Mouse (Mus musculus) fat pad, adult 2 months (tissue): Measurements from ENCODE around the gene Wdr34.

ENCODE experiments used
- DNase-seq: peaks from one replicate; pipeline ENCODE4 v3.0.0-alpha.2; 2011; ENCODE audit warnings: low read depth, low spot score; ENCODE audit errors: extremely low read depth

Wdr34 gene

DNA sequence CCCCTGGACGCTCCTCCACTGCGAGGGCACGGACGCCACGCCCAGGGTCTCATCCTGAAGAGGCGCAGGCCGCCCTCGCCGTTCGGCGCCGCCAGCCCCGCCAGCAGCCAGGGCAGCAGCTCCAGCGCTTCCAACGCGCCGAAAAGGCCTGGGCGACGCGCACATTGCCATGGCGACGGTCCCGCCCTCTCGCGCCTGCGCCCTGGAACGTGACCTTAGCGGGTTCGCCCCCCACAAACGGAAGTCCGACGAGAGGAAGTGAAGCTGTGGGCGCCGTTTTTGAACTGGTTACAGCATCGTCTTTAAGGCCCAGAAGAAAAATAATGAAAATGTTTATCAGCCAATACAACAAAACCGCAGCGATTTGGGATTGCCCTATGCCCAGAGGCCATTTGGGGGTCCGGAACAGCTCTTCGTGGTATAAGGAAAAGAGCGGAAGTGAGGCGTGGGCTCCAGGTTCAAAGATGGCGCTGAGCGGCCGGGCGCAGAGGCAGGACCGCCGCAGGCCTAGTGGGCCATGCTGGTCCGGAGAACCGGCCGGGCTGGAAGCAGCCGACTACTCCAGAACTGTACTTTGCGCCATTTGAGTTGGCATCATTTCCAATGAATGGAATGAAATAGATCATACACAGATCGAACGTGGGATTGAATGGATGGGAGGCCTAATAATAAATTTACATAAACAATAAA is at the start of gene Wdr34:
TSS of gene Wdr34 (minus strand) at position 183 of the 690 bp plus-strand sequence.
- DNase-seq, result no peak

DNA sequence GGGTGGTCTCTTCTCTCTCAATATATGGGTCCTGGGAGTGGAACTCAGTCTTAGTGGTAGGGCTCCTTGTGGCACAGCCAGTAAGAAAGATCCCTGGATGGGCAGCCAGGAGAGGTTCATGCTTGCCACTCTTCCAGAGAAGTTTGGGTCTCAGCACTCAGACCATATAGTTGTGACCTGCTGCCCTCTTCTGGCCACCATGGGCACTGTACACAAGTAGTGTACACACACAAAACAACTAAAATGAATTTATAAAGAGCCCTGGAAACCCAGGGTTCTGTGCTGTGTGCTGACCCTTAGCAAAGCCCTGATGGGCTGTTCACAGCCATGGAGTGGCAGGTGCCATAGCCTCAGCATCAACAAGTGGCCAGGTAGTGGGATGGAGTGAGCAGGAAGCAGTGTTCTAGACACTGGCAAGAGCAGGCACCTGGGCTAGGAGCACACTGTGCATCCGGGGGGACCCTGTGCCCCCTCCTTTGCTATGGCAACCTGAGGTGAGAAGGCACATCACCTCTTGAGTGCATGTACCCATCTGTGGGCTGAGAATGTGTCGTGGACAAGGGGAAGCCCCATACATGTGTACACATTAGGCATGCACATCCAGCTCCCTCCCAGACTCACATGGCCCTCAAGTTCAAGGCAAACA is 47.3 kb upstream of the Wdr34 start:
- no peak for DNase-seq

DNA sequence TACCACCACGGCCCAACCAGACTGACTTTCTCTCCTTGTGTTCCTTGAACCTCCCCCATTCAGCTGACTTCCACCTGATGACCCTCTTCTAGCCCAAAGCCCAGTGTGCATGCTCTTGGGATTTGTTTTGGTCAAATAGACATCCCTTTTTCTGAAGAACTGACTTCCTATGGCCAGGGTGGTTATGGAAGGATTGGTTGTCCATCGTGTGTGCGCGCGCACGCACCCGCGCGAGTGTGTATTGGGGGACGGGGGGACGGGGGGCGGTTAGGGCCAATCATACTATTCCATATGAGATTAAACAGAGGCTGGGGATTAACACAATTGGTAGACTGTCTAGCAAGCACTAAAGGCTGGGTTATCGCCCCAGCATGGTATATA is 45.5 kb upstream of the Wdr34 start:
- no peak for DNase-seq

DNA sequence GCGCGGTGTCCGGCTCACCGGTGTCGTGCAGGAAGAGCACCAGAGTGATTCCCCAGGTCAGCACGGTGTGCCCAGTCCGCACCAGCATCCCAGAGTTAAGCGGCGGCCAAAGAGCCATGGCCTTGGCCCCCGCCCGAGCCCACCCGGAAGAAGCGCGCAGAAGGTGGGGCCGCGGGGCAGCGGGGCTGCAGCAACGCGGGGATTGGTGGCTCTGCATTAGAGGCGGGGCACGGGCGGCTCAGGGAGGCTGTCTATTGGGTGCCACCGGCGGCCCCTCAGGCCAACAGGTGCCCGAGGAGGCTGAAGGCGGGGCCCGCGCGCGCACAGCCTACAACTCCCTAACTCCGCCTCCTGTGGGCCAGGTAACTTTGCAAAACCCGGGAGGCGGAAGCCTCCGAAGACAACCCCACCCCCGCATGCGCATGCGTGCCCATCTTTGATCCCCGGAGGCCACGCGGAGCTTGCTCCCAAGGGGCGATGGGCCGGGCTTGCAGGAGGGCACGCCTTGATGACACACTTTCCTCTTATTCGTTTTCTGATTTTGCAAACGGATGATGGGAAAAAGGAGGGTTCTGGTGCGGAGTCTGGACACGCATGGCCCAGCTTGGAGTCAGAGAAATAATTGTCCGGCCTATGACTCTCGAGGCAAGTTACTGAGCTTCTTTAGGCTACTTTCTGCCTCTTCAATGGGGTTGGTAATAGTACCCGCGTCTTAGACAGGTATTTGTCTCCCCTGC is 45.0 kb upstream of the Wdr34 start, which contains the start of gene Zdhhc12:
TSS of gene Zdhhc12 (minus strand) at position 178 of the 737 bp plus-strand sequence.
- peak; percentile 50 for DNase-seq

DNA sequence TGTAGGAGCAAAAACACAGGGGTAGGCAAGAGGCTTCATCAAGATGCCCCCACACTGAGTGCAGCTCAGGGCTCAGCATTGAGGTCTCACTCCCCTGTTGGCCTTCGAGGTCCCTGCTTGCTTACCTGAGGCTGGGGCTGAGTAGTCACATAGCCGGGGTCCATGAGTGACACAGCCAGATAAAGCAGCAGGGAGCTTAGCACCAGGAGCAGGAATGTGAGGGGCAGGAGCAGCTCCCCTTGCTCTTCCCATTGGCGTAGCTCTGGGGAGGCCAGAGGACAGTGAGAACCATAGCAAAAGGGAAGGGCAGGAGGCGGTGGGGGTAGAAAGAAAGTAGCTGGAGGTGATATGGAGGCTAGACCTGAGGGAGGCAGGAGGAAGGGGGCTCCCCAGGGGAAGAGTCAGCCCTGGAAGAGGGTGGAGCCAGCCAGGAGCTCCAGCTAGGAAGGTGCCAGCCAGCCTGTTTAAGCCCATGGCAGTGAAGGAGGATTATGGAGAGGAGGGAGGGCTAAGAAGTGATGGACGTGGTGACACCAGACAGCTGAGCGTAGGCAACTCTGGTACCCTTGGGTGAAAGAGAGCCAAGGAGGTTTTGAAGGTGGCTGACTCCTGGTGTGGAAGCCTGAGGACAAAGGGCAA is 43.7 kb upstream of the Wdr34 start:
- no peak for DNase-seq

DNA sequence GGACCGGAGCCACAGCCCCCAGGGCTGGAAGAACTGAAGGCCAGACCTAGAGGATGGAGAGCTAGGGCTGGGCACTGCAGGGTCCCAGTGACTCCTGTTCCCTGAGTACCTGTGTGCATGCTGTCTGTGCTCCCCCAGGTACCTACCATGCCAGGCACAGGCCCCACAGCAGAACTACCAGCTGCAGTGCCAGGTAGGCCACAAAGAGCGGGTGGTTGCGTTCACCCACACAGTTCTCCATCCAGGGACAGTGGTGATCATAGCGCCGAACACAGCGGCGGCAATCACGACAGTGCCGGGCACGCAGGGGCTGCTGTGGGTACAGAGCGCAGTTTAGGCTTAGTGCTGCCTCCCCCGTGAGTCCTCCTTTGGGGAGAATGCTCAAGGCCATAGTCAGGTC is 42.8 kb upstream of the Wdr34 start:
- no peak for DNase-seq

DNA sequence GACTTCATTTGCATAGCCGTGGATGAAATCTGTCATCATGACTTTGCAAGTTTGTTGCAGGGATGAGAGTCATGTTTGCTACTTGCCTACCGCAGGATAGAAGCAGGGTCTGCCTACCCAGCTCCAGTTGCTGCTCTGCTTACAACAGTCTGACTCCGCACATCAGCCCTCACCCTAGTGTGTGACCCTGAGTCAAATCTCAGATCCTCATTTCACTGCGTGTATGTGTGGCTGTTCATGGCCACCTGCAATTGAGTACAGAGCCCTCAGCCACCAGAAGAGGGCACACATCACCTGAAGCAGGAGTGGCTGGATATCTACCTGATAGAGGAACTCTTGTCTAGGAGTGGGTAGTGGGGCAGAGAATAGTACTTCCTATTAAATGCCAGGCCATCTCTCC is 38.6 kb upstream of the Wdr34 start:
- DNase-seq, result no peak

DNA sequence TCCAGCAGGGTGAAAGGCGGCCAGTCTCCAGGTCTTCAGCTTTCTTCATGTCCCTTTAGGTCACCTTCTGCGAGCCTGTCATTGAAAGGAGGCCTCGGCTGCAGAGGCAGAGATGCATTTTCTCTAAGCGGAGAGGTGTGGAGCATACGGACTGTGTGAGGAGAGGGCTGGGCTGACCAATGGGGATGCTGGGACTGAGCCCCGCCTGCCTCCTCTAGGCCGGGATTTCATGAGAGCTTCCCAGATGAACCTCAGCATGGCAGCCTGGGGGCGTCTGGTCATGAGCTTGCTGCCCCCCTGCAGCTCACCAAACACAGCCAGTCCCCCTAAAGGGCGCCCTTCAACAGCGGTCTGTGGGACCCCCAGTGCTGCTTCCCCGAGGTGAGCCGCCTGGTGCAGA is 36.0 kb upstream of the Wdr34 start:
- no peak for DNase-seq

DNA sequence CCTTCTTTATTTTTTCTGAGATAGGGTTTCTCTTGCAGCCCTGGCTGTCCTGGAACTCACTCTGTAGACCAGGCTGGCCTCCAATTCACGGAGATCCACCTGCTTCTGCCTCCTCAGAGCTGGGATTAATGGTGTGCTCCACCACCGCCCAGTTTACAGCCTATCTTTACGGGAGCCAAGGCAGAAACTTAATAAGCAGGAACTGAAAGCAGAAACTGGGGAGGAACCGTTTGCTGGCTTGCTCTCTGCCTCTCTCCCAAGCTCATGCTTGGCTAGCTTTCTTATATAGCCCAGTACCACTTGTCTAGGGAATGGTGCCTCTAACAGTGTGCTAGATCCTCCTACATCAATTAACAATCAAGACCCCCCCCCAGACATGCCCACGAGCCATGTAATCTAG is 35.4 kb upstream of the Wdr34 start:
- DNase-seq, result no peak

DNA sequence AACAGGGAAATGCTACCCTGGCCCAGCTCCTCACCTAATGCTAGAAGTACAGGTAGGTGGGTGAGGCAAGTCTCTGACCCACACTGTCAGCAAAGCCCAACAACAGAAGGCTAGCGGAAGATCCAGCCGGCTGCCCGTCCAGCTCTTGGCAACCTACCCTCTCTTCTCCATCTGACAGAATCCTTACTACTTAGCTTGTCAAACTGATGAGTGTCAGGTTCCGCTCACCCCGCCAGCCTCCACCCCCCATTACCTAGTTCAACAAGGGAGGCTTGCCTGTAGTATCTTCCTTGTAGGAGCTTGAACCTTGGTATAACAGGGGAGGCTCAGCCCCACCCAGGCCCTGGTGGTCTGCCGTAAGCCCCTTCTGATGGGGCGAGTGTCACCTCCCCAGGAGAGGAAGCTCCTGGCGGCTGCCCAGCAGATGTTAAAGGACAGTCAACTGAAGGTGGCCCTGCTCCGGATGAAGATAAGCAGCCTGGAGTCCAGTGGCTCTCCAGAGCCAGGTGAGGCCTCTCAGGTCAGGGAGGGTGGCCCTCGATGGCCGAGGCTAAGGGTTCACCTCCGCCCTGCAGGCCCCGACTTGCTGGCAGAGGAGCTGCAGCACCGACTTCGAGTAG is 31.6 kb upstream of the Wdr34 start:
- DNase-seq, result no peak

DNA sequence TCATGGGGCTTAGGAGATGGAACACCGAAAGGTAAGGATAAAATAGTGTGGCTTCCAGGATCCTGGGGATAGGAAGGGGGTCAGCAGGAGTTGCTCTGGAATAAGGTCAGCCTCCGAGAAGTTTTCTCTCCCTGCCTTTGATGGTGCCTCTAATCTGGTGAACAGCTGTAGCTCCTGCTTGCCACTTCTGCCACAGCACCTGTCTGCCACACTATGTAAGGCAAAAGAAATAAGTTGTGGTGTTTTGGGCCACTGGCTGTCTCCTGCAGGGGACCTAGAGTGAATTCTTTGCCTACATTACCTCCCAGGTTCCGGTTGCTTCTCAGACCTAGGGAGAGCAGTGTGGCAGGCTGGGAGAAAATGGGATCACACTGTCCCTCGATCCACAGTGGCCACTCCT is 30.1 kb upstream of the Wdr34 start:
- no peak for DNase-seq

DNA sequence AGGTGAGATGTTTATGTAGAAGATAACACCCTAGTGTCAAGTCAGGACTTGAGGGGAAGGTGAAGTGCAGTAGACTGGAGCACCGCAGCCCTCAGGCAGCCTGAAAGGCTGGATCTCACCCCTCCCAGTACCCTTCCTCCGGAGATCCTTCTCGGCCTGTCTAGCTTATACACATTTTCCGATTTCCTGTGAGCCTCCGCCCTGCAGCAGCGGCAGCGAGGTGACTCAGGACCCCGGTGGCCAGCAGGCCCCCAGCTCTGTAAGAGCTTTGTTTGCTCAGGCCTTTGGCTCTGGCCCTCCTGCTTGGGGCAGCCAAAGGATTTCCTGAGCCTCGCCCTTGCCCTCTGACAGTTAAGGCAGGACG is 29.6 kb upstream of the Wdr34 start:
- no peak for DNase-seq

DNA sequence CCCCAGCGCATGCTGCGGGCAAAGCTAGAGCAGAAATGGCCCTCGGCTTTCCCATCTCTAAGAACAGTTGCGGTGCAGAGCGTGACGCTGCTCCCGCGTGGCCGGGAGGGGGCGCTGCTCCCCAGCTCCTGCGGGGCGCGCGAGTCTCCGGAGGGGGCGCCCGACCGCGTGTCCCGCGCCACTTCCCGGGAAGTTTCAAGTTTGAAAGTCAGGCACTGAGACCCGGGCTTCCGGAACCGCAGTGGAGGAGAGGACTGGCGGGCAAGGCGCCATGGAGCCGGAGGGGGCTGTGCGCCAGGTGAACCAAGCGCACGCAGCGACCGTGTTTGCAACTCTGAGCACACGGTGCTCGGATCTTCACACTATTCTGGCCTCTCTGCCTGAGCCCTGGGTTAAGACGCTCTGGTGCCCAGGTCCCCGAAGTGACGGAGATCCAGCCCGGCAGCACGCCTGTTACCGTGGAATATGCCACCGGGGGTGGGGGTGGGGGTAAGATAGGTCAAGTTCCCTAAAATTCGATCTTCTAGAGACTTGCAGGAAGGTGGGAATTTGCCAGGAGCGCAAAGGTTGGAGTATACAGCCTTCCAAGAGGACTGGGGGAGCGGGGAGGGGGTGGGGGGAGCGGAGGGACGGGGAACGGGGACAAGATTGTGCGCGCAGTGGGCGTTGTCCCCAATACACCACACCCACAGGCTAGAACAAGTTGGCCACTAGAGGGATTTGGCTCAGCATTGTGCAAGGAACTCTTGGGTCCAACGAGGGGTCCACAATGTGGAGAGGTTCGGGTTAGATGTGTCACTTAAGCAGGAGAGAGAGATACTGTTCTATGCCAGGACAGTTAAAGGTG is 29.0 kb upstream of the Wdr34 start, which contains the start of gene Pkn3:
TSS of gene Pkn3 (plus strand) at position 183 of the 847 bp plus-strand sequence.
- no peak for DNase-seq

DNA sequence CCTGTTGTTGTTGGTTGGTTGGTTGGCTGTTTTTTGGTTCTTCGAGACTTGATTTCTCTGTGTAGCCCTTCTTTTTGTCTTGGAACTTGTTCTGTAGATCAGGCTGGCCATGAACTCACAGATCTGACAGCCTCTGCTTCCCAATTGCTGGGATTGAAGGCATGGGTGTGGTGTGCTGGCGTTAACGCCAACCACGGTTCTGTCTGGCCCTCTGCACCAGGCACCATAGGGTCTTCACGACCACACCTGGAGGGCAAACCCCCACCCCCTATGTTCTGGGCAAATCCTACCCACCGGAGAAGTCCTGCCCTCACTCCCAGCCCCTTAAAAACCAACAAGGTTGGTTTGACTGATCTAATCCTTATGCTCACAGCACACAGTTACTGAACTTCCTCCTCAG is 28.3 kb upstream of the Wdr34 start:
- DNase-seq, result no peak

DNA sequence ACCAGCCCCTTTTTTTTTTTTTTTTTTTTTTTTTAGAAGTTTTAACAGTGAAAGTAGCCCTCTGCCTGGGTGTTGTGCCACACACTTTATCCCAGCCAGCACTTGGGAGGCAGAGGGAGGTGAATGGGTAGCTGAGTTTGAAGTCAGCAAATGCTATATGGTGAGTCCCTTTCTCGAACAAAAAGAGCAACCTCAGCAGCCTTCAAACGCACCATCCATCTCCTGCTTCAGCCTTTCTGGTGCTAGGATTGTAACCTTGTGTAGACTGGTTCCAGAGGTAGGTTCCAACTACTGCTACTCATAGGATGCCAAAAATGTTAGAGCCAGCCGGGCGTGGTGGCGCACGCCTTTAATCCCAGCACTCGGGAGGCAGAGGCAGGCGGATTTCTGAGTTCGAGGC is 27.8 kb upstream of the Wdr34 start:
- no peak for DNase-seq

DNA sequence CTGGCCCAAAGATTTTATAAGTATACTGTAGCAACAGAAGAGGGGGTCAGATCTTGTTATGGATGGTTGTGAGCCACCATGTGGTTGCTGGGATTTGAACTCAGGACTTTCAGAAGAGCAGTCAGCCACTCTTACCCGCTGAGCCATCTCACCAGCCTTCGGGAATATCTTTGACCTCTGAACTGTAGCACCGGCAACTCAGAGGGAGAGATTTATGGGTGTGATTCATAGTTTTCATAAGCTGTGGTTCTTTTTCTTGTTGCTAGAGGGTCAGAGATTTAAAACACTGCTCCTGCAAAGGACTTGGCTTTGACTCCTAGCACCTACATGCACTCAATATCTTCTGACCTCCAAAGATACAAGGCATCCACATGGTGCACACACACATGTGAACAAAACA is 26.9 kb upstream of the Wdr34 start:
- no peak for DNase-seq

DNA sequence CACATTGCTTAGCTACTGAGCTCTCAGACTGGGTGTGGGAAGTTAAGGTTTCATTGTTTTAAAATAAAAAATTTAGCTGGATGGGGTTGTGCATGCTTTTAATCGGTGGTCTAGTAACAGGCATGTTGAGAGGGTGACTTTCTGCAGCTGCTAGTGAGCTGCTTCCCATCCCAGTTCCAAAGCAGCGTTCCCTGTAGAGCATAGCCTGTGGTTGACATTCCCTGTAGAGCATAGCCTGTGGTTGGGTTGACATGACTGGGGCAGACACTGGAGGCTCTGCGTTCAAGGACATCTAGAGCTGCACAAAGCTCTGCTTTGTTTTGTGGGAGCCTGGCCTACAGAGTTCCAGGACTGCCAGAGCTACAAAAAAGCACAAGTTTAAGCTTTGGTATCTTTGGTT is 24.6 kb upstream of the Wdr34 start:
- no peak for DNase-seq

DNA sequence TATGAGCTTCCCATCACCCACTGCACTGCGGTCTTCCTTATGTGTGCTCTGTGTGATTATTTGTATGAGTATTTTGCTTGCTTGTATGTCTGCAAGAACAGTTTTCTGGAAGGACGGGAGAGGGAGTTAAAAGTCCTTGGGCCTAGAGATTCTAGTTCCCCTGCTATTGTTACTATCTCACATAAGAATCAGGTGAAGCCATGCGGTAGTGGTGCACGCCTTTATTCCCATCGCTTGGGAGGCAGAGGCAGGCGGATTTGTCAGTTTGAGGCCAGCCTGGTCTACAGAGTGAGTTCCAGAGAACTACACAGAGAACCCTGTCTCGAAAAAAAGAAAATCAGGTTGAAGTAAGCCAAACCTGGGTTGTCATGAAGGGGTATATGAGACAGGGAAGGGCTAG is 24.2 kb upstream of the Wdr34 start:
- DNase-seq, result no peak

DNA sequence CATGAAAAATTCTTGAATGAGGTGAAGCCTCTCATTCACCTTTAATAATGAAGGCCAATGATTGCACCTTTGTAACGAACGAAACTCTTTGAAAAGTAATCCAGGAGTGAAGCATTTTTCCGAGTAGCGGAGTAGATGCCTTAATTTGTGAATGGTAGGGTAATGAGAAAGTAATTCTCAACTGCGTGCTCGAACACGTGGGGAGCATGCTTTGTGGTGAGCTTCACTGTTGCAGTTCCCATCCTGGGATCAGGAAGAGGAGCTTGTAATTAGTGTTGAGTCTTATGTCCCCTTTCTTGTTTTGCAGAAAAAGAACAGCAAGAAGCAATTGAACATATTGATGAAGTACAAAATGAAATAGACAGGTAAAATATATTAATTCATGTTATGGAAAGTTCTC is 19.3 kb upstream of the Wdr34 start:
- DNase-seq, result no peak
